ENCODE assay signal across 11 mouse cellular contexts in genomic region chr7:135602881-135603523, GRCm38 (mm10).
A peak's percentile ranks its signal among the peaks of the same experiment; 100 is the strongest.
DNase-seq lines count a peak whose midpoint lies in the region; ATAC-seq and TF ChIP-seq lines count a peak whose summit lies in the region.
"Had no signal": no experiment of that assay in that cellular context is flagged by ENCODE, and none has a peak within 500 bp of the region (broad histone marks: within the 10 kb centered on the region; RNA-seq: fewer than 3 reads in every experiment).

No protein-coding gene starts in this region.

- H3K4me2 ChIP-seq in forebrain, embryonic 14.5 days (ENCODE audit: low read length): no peak overlapping the region
- H3K4me2 ChIP-seq: midbrain, embryonic 11.5 days had no signal

- H3K9ac ChIP-seq in forebrain, embryonic 14.5 days (ENCODE audit: low read length): no peak overlapping the region

- no peak for DNase-seq in layer of hippocampus, adult 2 months (ENCODE audit: low spot score in 2 of 2)
- DNase-seq in layer of hippocampus, adult 18-20 months (ENCODE audit: low spot score in 2 of 2): no peak
- peak; percentile 89 for DNase-seq in gastrocnemius, adult 18-20 months (ENCODE audit: low spot score)
- peak; percentile 30 to 48 for DNase-seq in heart, postnatal 14 days
- DNase-seq in frontal cortex, postnatal 25 days (ENCODE audit: low spot score in 2 of 2): no peak
- no peak for DNase-seq in spleen, adult 18-20 months
- no peak for DNase-seq in forebrain, embryonic 14.5 days (ENCODE audit: low spot score)

- peak overlapping the region; percentile 46; the same call in 1 of the 2 replicates for H3K27ac ChIP-seq in layer of hippocampus, adult 2 months
- H3K27ac ChIP-seq in forebrain, embryonic 14.5 days (ENCODE audit: low read depth, low read length): no peak overlapping the region
- H3K27ac ChIP-seq: kidney, postnatal 0 days had no signal

- no peak overlapping the region for H3K4me3 ChIP-seq in layer of hippocampus, adult 2 months
- no peak overlapping the region for H3K4me3 ChIP-seq in forebrain, embryonic 14.5 days (ENCODE audit: low read depth, low read length)

- intact Hi-C loops in heart, postnatal 14 days (cut with DNase I): no loop called here

- no peaks in the 10 kb centered on the region for H3K4me1 ChIP-seq in forebrain, embryonic 14.5 days (ENCODE audit: control insufficient read depth, insufficient read depth, low read length)

- no peaks in the 10 kb centered on the region for H3K9me3 ChIP-seq in forebrain, embryonic 14.5 days (replicated peaks; ENCODE audit: control insufficient read depth, low read length)
- H3K9me3 ChIP-seq: G1E had no signal

- no peak for TF ChIP-seq CTCF in layer of hippocampus, adult 2 months (conservative IDR thresholded peaks at IDR 0.05)

- ATAC-seq in monocyte, adult 5-6 weeks (replicated peaks; ENCODE audit: insufficient number of reproducible peaks, low FRiP score, low TSS enrichment, poor library complexity, severe bottlenecking): peak; percentile 33
- ATAC-seq in forebrain, embryonic 14.5 days: no peak

- WGBS in forebrain, embryonic 14.5 days: 55% methylated on average over 5 of the region's 5 CpGs

- H3K36me3 ChIP-seq in forebrain, embryonic 14.5 days (ENCODE audit: control insufficient read depth, insufficient read depth, low read length): no peaks in the 10 kb centered on the region

- H3K27me3 ChIP-seq in forebrain, embryonic 14.5 days (replicated peaks; ENCODE audit: control insufficient read depth, insufficient read depth, low read length): no peaks in the 10 kb centered on the region

Comparison
In these comparisons a context has a peak if more than half of its experiments do, and no peak if none do; other contexts are left out.
1. DNase-seq: peak in gastrocnemius, adult 18-20 months (single experiment) and heart, postnatal 14 days (2 of 2); none in layer of hippocampus, adult 2 months (0 of 2), layer of hippocampus, adult 18-20 months (0 of 2), frontal cortex, postnatal 25 days (0 of 2), spleen, adult 18-20 months (0 of 2) and forebrain, embryonic 14.5 days (single experiment).